Mouse (Mus musculus): ENCODE measurements at regions not wholly inside any gene's neighbourhood (a gene's known extent, or its start where the extent isn't known, plus 50 kb on each side); places are given as distances from the start of the nearest gene placed in this dataset.
A peak's percentile ranks its signal among the peaks of the same experiment; 100 is the strongest.

- DNase-seq = no peak
- ATAC-seq (ENCODE audit: low FRiP score, low TSS enrichment) = no peak
- 81% methylated on average over 7 of the region's 7 CpGs for WGBS
Measured at GRCm38 (mm10) chr10:37275271-37275670, 136.6 kb upstream of the Marcks start.

DNA sequence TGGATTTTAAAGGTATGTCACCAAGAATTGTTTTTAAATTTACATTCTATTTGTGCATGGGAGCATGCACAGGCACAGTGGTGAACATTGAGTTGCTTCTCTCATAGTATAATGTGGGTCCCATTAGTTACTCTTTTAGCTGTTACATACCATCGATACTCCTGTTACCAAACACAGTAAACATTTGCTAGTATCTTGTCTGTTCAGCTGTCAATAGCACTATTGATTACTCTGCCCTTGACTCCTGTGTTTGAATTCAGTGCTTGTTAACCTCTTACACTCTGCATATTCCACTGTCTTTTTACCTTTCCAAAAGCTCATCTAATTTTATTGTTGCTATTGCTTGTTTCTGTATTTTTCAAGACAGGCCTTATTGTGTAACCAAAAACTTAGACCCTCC lies 133.2 kb upstream of the Marcks start:
- H3K4me2 ChIP-seq (ENCODE audit: low read length) = no peak overlapping the region
- no peaks in the 10 kb centered on the region for H3K9me3 ChIP-seq (ENCODE audit: control insufficient read depth, low read length)
- H3K4me1 ChIP-seq (ENCODE audit: control insufficient read depth, insufficient read depth, low read length) = no peaks in the 10 kb centered on the region
- no peak overlapping the region for H3K27ac ChIP-seq (replicated peaks; ENCODE audit: low read depth, low read length)
- WGBS = 90% methylated on average over 1 of the region's 1 CpGs
- H3K36me3 ChIP-seq (ENCODE audit: control insufficient read depth, insufficient read depth, low read length) = no peaks in the 10 kb centered on the region
- DNase-seq (no peak), ATAC-seq (ENCODE audit: low FRiP score, low TSS enrichment) (no peak)
- H3K9ac ChIP-seq (replicated peaks; ENCODE audit: low read length) = no peak overlapping the region
- H3K27me3 ChIP-seq (ENCODE audit: control insufficient read depth, insufficient read depth, low read length) = no peaks in the 10 kb centered on the region
- no peak overlapping the region for H3K4me3 ChIP-seq (replicated peaks; ENCODE audit: low read depth, low read length)

More at GRCm38 (mm10) chr10:37275271-37275670, 136.6 kb upstream of the Marcks start:
- H3K9ac ChIP-seq (replicated peaks; ENCODE audit: low read length) = no peak overlapping the region
- no peak overlapping the region for H3K27ac ChIP-seq (replicated peaks; ENCODE audit: low read depth, low read length)
- H3K36me3 ChIP-seq (ENCODE audit: control insufficient read depth, insufficient read depth, low read length) = no peaks in the 10 kb centered on the region
- H3K4me1 ChIP-seq (ENCODE audit: control insufficient read depth, insufficient read depth, low read length) = no peaks in the 10 kb centered on the region
- H3K9me3 ChIP-seq (ENCODE audit: control insufficient read depth, low read length) = no peaks in the 10 kb centered on the region
- no peaks in the 10 kb centered on the region for H3K27me3 ChIP-seq (ENCODE audit: control insufficient read depth, insufficient read depth, low read length)
- no peak overlapping the region for H3K4me3 ChIP-seq (replicated peaks; ENCODE audit: low read depth, low read length)
- no peak overlapping the region for H3K4me2 ChIP-seq (ENCODE audit: low read length)

DNA sequence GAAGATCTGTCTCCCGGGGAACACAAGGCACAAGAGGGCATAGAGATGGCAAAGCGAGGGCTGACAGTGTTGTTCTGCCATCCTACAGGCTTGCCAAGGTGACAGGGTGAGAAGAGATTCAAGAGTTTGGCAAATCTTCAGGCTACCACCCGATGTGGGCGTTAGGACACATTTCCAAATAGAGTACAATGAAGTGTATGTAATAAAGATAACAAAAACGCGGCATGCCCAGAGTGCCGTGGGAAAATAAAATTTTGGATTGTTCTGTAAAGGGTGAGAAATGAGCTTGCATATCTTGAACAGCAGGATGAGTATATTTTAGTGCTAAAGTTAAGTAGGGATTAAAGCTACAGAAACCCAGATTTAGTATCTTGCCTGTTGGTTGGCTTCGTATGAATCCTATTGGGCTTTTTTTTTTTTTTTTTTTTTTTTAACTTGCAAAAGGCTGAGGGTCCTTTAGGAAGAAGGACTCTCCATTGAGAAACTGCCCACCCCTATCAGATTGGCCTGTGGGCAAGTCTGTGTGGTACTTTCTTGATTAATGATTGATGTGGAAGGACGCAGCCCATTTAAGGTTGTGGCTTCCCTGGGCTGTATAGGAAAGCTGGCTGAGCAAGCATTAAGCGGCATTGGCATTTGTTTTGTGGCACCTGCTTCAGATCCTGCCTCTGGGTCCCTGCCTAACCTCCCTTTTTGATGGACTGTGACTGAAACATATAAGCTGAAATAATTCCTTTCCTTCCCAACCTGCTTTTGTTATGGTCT lies 131.7 kb upstream of the Marcks start:
- WGBS = 85% methylated on average over 10 of the region's 10 CpGs
- Histone ChIP-seq H3K4me3 (replicated peaks; ENCODE audit: low read depth, low read length) (no peak overlapping the region), H3K36me3 (ENCODE audit: control insufficient read depth, insufficient read depth, low read length) (no peaks in the 10 kb centered on the region), H3K4me2 (ENCODE audit: low read length) (no peak overlapping the region), H3K9ac (replicated peaks; ENCODE audit: low read length) (no peak overlapping the region), H3K27me3 (ENCODE audit: control insufficient read depth, insufficient read depth, low read length) (no peaks in the 10 kb centered on the region), H3K27ac (replicated peaks; ENCODE audit: low read depth, low read length) (no peak overlapping the region), H3K9me3 (ENCODE audit: control insufficient read depth, low read length) (no peaks in the 10 kb centered on the region), H3K4me1 (ENCODE audit: control insufficient read depth, insufficient read depth, low read length) (no peaks in the 10 kb centered on the region)
- DNase-seq (peak; percentile 17), ATAC-seq (ENCODE audit: low FRiP score, low TSS enrichment) (no peak)

DNA sequence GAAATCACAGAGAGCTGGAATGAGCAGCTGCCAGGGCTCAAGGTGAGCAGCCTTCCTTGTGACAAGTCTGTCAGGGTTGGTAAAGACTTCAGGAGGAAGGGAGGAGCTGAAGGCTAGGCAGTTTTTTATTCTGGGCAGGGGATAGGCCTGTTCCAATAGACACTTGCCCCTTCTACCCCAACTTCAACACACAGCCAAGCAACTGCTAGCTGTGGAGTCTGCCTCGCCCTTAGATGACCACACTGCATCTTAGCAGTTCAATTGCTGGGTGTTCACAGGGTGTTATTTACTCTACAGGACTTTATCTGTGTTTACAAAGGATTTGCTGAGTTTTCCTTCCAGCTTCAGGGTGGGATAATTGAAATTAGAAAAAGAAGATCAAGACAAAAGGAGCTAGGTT lies 128.2 kb upstream of the Marcks start:
- DNase-seq = no peak
- H3K4me2 ChIP-seq (ENCODE audit: low read length) = no peak overlapping the region
- no peaks in the 10 kb centered on the region for H3K9me3 ChIP-seq (ENCODE audit: control insufficient read depth, low read length)
- H3K4me3 ChIP-seq (replicated peaks; ENCODE audit: low read depth, low read length) = no peak overlapping the region
- WGBS = 81% methylated on average over 1 of the region's 1 CpGs
- no peak for ATAC-seq (ENCODE audit: low FRiP score, low TSS enrichment)
- no peaks in the 10 kb centered on the region for H3K36me3 ChIP-seq (ENCODE audit: control insufficient read depth, insufficient read depth, low read length)
- H3K9ac ChIP-seq (replicated peaks; ENCODE audit: low read length) = no peak overlapping the region
- no peaks in the 10 kb centered on the region for H3K4me1 ChIP-seq (ENCODE audit: control insufficient read depth, insufficient read depth, low read length)
- no peak overlapping the region for H3K27ac ChIP-seq (replicated peaks; ENCODE audit: low read depth, low read length)
- no peaks in the 10 kb centered on the region for H3K27me3 ChIP-seq (ENCODE audit: control insufficient read depth, insufficient read depth, low read length)

DNA sequence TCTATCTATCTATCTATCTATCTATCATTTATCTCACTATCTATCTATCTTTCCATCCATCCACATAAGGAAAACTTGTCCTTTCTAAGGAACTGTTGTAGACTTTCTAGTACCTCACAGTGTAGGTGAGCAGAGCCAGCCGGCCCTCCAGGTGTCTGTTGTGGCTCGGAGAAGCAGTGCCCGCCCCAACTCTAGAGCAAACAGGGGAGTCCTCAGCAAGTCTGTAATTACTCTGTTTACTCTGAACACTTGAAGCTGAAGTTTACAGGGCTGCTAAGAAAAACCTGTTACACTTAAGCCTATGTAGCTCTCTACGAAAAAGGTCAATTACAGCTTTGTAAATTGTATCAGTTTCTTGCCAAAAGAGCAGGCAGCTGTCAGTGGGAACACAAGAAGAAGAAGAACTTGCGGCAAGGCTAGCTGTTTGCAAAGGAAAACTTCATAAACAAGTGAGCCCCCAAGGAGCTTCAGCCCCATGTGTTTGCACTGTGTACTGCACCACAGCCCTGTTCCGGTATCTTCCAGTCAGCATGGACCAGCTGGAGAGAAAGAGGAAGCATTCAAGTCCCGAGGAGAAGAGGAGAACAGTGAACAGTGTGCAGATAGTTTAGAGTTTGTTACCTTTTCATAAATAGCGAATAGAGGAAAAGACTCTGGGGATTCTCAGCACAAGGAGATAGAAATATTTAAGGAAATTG lies 122.2 kb upstream of the Marcks start:
- ATAC-seq (ENCODE audit: low FRiP score, low TSS enrichment) (no peak), DNase-seq (no peak)
- Histone ChIP-seq H3K36me3 (ENCODE audit: control insufficient read depth, insufficient read depth, low read length) (no peaks in the 10 kb centered on the region), H3K4me2 (ENCODE audit: low read length) (no peak overlapping the region), H3K27me3 (ENCODE audit: control insufficient read depth, insufficient read depth, low read length) (no peaks in the 10 kb centered on the region), H3K9me3 (ENCODE audit: control insufficient read depth, low read length) (no peaks in the 10 kb centered on the region), H3K9ac (replicated peaks; ENCODE audit: low read length) (no peak overlapping the region), H3K27ac (replicated peaks; ENCODE audit: low read depth, low read length) (no peak overlapping the region), H3K4me3 (replicated peaks; ENCODE audit: low read depth, low read length) (no peak overlapping the region), H3K4me1 (ENCODE audit: control insufficient read depth, insufficient read depth, low read length) (no peaks in the 10 kb centered on the region)
- WGBS = 90% methylated on average over 8 of the region's 8 CpGs

DNA sequence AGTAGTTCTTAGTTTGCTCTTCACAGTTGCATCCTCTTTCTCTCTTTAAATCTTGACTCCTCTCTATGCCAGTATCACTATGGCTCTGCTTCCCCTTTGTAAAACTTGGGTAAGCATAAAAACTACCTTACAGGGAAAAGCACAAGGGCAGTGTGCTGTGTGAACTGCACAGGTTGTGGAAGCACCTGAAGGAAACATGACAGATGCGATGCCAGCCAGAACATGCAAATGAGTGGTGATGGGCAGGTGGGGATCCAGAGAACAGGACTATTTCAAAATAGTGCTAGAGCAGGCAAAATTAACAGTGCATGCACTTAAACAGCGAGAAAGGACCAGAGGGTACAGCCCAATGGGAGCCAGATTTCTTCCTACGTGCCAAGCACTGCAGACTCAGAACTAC lies 120.5 kb upstream of the Marcks start:
- 93% methylated on average over 3 of the region's 3 CpGs for WGBS
- no peak overlapping the region for H3K9ac ChIP-seq (replicated peaks; ENCODE audit: low read length)
- no peak overlapping the region for H3K4me2 ChIP-seq (ENCODE audit: low read length)
- H3K9me3 ChIP-seq (ENCODE audit: control insufficient read depth, low read length) = no peaks in the 10 kb centered on the region
- no peak overlapping the region for H3K27ac ChIP-seq (replicated peaks; ENCODE audit: low read depth, low read length)
- ATAC-seq (ENCODE audit: low FRiP score, low TSS enrichment) (no peak), DNase-seq (no peak)
- H3K36me3 ChIP-seq (ENCODE audit: control insufficient read depth, insufficient read depth, low read length) = no peaks in the 10 kb centered on the region
- no peaks in the 10 kb centered on the region for H3K4me1 ChIP-seq (ENCODE audit: control insufficient read depth, insufficient read depth, low read length)
- no peaks in the 10 kb centered on the region for H3K27me3 ChIP-seq (ENCODE audit: control insufficient read depth, insufficient read depth, low read length)
- no peak overlapping the region for H3K4me3 ChIP-seq (replicated peaks; ENCODE audit: low read depth, low read length)

- H3K9ac ChIP-seq (replicated peaks; ENCODE audit: low read length) = no peak overlapping the region
- no peak overlapping the region for H3K27ac ChIP-seq (replicated peaks; ENCODE audit: low read depth, low read length)
- H3K9me3 ChIP-seq (ENCODE audit: control insufficient read depth, low read length) = no peaks in the 10 kb centered on the region
- 87% methylated on average over 6 of the region's 6 CpGs for WGBS
- no peaks in the 10 kb centered on the region for H3K36me3 ChIP-seq (ENCODE audit: control insufficient read depth, insufficient read depth, low read length)
- DNase-seq (no peak), ATAC-seq (ENCODE audit: low FRiP score, low TSS enrichment) (no peak)
- H3K4me1 ChIP-seq (ENCODE audit: control insufficient read depth, insufficient read depth, low read length) = no peaks in the 10 kb centered on the region
- H3K4me3 ChIP-seq (replicated peaks; ENCODE audit: low read depth, low read length) = no peak overlapping the region
- no peak overlapping the region for H3K4me2 ChIP-seq (ENCODE audit: low read length)
- no peaks in the 10 kb centered on the region for H3K27me3 ChIP-seq (ENCODE audit: control insufficient read depth, insufficient read depth, low read length)
Measured at GRCm38 (mm10) chr10:37257544-37257943, 118.8 kb upstream of the Marcks start.

- H3K27me3 ChIP-seq (ENCODE audit: control insufficient read depth, insufficient read depth, low read length) = no peaks in the 10 kb centered on the region
- 17% methylated on average over 6 of the region's 6 CpGs for WGBS
- DNase-seq (peak; percentile 58), ATAC-seq (ENCODE audit: low FRiP score, low TSS enrichment) (peak; percentile 71; the same call in 1 of the 2 replicates)
- no peaks in the 10 kb centered on the region for H3K9me3 ChIP-seq (ENCODE audit: control insufficient read depth, low read length)
- no peaks in the 10 kb centered on the region for H3K36me3 ChIP-seq (ENCODE audit: control insufficient read depth, insufficient read depth, low read length)
- H3K27ac ChIP-seq (replicated peaks; ENCODE audit: low read depth, low read length) = peak overlapping the region; percentile 37; the same call in 1 of the 2 replicates
- no peak overlapping the region for H3K4me3 ChIP-seq (replicated peaks; ENCODE audit: low read depth, low read length)
- H3K4me2 ChIP-seq (ENCODE audit: low read length) = no peak overlapping the region
- H3K9ac ChIP-seq (replicated peaks; ENCODE audit: low read length) = no peak overlapping the region
- peaks cover 5% of the 10 kb centered on the region for H3K4me1 ChIP-seq (ENCODE audit: control insufficient read depth, insufficient read depth, low read length)
Measured at GRCm38 (mm10) chr10:37250934-37251521, 112.3 kb upstream of the Marcks start.

Data from midbrain, embryonic 14.5 days (tissue).